Mouse (Mus musculus) cerebellum, postnatal 14 days (tissue): ENCODE results near the gene Fam207a.

Experiments used
- DNase-seq, 2 experiments: peaks; one replicate each; pipeline ENCODE4 v3.0.0; 2021; ENCODE audit warnings: mixed read lengths in 2 of 2

Gene Fam207a

DNA sequence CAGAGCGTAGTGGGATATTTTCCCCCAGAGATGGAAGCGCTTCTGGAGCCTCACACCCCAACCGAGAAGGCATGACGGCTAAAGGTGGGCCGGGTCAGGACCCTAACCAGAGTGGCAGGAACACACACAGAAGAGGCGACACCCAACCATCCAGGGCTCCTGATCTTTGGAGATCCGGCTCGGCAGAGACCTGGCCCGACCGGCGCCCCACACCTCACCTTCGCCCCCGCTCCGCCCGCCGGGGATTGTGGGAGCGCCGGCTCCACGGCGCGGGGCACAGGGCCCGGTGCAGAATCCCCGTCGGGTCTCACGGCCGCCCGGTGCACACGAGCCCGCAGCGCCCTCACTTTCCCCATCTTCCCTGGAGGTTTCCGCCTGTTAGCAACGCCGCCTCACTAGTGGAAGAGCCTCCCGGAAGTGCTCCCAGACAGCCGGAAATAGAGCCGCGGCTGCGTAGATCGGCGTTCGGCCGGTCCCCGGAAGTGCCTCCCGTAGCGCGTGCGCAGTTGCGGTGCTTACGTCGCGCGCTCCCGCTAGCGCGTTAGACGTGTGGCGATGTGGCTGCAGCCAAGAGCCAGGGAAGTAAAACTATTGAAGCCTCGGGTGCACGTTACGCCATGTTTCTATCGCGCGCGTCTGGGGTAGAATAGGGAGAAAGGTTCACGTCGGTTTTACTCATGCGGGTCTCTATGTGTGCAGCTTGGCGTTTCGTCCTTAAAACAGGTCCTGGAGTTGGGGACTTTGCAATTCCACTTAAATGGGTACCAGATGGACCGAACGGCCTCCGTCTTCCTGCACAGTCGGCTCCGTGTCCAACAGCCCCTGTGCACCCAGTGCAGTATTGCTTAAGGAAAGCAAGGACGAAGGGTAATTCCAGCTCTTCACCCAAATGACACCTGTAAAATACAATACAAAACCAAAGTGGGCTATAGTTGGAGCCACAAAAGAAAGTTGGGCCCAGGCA, at the start of gene Fam207a:
Fam207a (minus strand) TSS at position 401 of the 964 bp plus-strand sequence.
- peak; percentile 94 to 96 for DNase-seq

DNA sequence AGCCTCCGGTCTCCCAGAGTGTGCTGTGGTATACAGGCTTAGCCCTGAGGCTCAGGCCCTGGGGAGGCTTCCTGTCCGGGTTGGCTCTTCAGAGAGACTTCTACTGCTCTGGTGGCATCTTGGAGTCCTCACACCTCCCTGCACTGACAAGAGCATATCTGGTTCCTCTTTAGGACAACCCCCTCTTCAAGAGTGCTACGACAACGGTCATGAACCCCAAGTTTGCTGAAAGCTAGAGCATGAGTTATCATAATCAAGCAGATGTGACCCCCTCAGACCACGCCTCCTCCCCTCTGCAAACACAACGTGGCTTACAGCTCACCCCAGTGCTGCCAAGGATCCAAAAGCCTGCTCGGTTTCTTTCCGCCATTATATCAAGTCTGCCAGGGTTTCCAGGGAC, 49.4 kb upstream of the Fam207a start:
- DNase-seq, result no peak

DNA sequence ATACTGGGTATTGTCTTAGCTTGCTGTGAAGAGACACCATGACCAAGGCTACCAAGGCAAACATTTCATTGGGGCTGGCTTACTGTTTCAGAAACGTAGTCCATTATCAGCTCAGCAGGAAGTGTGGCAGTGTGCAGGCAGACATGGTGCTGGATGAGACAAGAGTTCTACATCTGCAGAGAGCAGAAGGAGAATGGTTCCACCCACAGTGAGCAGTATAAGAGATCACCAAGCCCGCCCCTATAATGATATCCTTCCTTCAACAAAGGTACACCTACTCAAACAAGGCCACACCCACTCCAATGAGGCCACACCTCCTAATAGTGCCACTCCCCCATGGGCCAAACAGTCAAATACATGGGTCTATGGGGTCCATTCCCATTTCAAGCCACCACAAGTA, 45.9 kb upstream of the Fam207a start:
- DNase-seq, result no peak

DNA sequence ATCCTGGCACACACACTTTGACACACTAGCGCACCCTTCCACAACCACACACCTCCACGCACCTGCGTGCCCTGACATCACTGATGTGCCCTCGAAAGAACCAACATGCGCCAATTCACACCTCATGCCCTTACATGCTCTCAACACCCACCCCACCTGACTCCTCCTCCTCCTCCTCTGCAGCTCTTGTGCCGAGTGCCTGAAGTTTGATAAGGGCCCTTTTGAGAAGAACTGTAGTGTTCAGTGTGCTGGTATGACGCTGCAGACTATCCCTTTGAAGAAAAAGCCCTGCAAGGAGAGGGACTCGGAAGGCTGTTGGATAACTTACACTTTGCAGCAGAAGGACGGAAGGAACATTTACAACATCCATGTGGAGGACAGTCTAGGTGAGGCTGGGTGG, 45.2 kb upstream of the Fam207a start:
- DNase-seq, result no peak

DNA sequence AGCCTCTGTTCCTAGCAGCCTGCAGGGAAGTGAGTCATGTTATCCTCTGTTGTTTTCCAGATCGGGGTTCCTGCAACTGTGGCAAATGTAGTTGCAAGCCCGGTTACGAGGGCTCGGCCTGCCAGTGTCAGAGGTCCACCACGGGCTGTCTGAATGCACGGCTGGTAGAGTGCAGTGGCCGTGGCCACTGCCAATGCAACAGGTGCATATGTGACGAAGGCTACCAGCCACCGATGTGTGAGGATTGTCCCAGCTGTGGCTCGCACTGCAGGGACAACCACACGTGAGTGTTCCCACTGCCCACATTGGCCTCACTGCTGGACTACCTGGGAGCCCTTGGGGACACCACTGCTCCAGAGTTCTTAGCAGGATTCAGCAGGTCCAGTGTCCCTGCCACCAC, 44.5 kb upstream of the Fam207a start:
- no peak for DNase-seq

DNA sequence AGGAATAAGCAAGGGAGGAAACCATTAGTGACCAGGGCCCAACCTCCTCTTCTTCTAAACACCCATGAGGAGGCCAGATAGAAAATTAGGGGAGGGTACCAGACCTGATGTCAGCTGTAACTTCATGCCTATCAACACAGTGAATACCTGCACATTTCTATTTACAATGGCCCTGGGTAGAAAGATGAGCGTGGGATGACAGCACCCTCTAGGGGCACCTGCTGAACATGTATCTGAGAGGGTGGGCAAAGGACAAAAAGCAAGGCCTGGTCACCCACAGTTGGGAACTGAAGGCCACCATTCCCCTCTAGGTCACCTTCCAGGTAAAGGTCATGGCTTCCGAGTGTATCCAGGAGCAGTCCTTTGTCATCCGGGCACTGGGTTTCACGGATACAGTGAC, 42.1 kb upstream of the Fam207a start:
- DNase-seq, result peak; percentile 62 to 64

DNA sequence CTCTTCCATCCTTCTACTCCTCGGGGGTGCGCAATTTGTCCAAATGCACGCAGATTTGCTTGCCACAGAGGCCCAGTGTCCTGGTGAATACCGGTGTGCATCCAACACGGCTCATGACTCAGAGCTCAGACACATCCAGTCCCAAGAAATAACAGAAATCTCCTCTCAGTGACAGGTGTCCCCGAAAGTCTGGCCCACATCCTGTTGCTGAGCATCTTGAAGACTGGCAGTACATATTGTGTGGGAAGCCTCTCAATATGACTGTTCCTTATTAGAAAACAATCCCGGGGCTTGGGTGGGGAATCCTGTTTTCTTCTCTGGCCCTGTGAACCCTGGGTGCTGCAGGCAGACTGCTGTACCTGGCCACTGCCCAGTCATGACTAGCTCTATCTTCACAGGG, 41.0 kb upstream of the Fam207a start:
- no peak for DNase-seq

DNA sequence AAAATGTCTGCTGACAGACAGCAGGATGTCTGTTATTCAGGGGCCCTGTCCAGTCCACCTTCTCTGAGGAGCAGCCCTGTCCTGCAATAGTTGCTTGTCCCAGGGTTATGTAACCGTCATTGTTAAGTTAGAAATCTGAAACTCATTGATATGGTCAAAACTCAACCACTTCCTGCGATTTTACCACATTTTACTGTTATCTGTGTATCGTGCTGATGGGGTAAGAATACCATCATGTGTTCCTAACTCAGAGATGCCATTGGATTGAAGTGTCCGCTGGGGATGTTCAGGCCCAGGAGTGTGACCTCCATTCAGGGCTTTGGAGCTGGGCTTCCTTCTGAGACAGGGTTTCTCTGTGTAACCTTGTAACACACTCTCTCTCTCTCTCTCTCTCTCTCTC, 39.3 kb upstream of the Fam207a start:
- no peak for DNase-seq

DNA sequence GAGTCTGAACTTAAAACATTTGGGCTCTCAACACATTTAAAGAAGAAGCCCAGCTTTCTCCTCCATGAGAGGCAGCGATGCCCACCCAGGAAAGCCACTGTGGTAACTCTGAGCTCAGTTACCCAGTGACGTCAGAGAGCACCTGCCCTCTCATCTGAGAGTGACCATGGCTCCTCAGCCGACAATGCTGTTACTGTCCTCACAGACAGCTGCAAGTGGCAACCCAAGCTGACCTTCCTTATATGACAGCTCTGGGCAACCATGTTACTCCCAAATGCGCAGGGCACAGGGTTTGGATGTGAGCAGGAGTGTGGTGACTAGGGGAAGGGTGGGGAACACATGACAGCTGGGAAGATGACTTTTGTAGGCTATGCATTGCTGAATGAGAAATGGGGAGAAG, 37.7 kb upstream of the Fam207a start:
- no peak for DNase-seq

DNA sequence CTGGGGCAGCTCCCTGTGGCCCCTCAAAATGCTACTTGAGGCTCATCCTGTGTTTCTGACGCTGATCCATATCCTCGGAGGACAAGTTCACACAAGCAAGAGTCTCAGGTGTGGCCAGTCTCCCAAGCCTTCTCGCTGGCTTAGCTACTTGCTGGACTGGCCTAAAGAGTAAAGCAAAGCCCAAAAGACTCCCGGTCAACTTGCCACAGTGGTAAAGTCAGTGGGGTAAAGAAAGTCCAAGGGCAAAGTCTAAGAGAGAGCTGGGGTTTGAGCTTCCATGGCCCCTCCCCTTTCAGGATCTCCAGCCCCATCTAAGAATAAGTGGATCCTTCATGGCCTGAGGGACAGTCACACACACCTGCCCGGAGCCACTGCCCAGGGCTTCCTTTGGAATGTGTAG, 36.6 kb upstream of the Fam207a start:
- no peak for DNase-seq

DNA sequence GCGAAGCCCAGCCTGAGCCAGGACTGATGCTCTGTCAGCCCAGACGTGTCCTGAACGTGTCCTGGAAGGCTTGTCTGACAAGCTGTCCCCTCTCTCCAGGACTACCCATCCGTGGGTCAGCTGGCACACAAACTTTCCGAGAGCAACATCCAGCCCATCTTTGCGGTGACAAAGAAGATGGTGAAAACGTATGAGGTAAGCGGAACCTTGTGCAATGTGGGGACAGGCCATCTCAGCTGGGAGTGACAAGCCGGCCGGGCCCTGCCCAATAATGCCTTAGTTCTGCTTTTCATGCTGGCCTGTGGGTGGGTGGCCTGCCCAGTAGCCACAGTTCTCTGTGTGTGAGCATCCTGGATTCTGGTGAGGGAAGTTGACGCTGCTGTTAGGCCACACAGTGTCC, 35.3 kb upstream of the Fam207a start:
- peak; percentile 39 to 59 for DNase-seq

DNA sequence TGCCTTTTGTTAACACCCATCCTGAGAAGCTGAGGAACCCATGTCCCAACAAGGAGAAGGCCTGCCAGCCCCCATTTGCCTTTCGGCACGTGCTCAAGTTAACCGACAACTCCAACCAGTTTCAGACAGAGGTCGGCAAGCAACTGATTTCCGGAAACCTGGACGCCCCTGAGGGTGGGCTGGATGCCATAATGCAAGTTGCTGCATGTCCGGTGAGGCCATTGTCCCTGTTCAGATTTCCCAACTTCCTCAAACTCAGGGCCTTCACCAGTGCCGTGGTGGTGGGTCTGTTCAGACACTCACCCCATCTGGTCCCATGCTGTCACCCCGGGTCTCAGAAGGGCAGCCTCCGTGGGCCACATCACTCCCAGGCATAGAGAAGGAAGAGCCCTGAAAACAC, 33.0 kb upstream of the Fam207a start:
- DNase-seq, result no peak

DNA sequence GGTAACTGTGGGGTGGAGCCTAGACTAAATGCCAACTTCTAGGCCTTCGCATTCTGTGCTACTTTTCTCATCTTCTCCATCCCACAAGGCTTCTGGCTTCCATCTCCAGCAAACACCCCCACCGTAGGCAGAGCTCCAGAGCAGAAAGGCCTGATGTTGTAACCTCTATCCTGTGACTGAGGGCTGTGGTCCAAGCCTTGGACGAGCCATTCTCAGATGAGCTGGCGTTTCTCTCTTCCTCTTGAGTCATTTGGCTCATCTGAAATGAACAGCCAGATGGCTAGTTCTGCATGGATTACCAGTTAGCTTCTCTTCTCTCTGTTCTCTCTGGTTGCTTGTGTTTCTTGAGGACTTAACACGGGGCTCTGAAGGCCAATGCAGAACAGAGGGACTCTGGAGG, 29.3 kb upstream of the Fam207a start:
- peak; percentile 85 to 91 for DNase-seq

DNA sequence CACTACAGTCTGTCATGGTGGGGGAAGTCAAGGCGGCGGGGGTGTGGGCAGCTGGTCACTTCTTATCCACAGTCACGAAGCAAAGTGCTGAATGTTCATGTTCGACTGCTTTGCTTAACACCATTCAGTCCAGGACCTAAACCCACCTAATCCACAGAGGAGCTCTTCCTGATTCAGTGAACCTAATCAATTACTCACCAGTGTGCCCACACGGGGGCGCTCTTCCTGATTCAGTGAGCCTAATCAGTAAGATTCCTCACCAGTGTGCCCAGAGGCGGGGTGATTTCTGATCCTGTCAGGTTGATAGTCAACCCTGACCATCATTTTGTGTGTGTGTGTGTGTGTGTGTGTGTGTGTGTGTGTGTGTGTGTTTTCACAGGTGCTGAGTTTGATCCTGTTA, 27.6 kb upstream of the Fam207a start:
- peak; percentile 42 to 59 for DNase-seq

DNA sequence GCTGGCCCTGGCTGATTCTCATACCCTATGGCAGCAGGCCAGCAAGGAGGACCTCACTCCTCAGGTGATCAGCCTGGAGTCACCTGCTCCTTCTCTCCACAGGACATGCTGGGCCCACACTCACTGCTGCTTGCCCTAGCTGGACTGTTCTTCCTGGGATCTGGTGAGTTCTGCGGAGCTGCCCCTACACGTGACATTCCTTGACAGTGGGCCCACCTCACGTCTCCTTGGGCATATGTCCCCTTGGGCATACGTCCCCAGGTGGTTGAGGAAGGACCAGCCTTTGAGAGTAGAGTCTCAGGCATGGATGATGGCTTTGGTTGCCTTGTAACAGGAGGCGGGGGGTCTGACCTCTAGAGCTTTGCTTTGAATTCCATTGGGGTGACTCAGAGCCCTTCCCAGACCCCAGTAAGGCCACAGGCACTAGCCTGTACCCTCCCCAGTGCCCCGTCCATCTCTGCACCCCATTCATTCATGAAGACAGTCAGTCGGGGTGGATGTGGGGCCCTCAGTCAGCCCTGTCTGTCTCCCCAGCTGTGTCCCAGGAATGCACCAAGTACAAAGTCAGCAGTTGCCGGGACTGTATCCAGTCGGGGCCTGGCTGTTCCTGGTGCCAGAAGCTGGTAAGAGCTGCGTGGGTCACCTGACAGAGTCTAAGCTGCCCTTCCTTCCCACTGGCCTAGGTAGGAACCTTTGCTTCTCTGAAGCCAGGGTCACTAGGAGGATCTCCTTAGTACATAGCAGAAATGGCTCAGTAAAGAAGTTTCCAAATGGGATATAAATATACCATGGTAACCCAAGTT, 26.5 kb upstream of the Fam207a start:
- DNase-seq, result no peak

DNA sequence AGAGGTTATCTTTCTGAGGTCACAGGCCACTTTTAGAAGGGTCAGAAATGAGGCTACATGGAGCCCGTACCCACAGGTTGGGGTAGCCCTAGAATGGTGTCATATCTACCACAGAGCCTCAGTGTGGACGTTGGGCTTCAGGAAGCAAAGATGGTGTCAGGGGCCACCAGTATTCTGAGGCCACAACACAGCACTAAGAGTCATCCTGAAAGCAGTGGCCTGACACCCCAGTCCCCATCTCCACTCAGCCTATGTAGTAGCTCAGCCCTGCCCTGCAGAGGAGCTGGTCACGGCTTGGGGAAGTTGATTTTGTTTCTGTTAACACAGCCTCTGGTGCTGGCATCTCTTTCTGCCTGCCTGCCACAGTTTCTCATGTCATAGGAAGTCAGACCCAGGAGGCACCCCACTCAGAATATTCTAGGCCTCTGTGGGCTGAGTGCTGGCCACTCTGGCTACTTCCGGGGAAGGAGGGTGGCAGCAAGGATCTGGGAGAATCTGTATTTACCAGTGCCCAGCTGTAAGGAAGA, 25.1 kb upstream of the Fam207a start:
- DNase-seq, result no peak

DNA sequence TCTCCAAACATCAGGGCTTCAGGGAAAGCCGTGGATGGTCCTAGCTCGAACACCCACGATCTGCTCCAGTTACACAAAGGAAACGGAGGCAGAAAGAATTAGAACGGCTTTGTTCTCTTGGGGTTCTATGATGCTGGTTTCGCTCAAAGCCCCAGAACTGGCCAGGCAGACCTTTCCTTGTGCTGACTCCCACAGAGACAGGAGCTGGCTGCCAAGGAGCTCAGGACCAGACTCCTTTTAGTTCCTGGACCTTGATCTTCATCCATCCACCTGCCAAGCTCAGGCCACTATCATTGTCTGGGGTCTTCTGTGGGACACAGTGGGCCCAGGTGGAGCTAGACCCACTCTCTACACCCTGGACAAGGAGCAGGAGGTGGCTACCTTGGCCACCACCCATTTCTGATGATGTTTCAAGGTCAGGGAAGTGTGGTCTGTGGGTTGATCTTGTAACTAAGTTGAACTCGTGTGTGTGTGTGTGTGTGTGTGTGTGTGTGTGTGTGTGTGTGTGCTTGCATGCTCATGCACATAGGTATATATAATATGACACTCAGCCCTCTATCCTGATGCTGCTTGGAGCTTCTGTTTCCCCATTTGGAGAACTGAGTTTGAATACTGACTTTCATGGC, 23.8 kb upstream of the Fam207a start:
- peak; percentile 54 to 62 for DNase-seq

DNA sequence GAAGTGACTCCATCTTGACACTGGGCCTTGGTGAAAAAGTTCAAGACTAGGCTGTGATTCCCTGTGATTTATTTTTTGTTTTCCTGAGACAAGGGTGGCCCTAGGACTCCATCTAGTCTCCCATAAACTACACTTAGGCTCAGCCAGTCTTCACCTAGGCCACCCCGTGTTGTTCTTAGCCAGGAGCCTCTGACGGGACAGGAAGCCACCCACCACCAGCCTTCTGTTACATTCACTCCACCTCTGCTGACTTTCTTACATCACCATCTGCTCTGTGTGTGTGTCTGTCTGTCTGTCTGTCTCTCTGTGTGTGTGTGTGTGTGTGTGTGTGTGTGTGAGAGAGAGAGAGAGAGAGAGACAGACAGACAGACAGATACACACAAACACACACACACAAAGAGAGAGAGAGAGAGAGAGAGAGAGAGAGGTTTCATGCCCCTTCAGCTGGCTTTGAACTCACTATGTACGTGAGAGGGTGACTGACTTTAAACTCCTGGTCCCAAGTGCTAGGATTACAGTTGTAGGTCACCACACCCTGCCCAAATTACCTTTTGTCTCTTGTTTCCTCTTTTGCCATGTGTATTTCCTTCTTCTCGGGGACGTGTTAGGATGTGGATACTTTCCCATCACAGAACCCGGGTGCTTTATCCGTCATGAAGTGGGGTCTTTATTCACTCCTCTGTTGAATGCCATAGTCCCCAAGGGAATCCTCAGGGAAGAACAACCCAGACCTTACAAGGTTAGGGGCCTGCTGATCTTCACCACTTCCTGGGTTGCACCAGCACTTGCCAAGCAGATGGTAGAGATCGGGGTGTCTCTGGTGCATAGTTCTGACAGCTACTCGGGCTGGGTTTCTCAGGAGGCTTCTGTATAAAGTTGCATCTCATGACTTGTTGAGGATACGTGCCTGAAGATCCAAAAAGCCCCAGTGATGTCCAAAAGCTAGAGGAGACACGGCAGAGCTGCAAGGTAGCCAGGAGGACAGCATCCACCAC, 21.9 kb upstream of the Fam207a start:
- no peak for DNase-seq

DNA sequence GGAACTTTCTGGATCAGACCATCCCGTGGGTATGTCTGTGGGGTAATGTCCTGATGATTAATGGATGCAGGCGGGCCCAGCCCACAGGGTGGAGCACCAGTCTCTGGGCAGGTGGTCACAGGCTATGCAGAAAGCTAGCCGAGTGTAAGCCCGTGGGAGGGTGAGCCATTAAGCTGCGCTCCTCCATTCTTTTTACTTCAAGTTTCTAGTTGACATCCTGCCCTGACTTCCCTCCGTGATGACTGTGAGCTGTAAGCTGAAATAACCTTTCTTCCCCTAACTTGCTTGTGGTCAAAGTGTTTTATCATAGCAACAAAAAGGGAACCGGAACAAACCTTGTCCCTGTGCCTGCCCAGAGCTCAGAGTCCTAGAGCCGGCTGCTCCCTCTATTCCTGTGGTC, 21.1 kb upstream of the Fam207a start:
- no peak for DNase-seq

DNA sequence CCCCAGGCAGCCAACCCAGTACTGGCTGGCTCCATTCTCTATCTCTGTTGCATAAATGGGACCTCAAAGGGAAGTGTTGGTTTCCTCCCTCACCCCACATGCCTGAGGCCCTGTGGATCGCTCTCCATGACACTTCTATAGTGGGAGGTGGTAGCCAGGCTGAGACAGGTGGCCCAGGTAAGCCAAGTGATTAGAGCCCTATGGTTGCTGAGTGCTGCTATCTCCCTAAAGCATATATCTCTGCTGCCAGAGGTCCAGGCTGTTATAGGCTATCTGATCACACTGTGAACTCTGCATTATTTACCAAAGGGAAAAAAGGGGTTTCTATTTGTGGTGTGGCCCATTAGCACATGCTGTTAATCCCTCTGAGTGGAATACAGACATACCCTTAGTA, 16.4 kb upstream of the Fam207a start:
- no peak for DNase-seq

DNA sequence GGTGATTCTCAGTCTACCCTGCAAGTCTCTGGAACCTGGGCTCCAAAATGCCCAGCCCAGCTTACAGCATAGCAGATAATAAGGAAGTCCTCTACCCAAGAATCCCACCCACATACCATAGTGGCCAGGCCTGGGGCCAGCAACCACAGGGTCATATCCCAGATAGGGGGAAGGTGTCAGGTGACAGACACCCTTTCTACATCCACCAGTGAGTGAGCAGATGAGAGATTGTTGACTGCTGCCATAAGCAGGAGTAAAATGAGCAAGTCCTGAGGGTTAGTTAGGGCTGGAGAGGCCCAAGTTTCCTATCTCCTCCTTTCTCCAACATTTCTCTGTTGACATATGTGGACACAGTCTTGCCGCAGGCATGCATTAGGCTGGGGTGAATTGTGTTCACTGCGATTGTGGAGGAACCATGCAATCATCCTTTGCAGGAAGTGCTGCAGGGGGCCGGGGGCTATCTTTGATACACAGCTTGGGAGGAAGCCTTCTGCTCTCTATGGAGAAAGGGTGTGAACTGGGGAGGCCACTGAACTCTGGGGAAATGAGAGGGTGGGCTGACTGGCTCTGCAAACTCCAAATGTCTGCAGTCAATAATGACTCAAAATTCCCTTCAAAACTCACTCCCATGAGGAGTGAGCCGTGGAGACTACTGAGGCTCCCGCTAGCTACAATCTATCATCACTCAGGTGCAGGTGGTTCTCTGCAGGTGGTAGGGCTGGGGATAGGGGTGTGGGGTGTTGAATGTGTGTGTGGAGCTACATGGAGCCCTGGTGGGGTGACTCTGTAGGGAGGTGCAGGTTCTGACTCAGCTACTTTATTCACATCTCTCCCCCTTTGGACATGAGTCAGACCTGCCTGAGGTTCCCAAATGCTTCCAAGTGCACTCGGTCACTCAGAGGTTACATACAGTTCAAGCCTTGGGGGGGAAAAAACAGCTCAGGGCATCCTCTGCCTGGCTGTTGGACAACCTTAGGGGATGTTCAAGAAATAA, 15.7 kb upstream of the Fam207a start:
- no peak for DNase-seq
